Mouse (Mus musculus) neural tube, embryonic 13.5 days (tissue): Measurements from ENCODE around the gene Fgb. TPM values are rescaled to one million over a fixed set of nuclear protein-coding genes. Genes with fewer than 3 reads are reported as not detected.

Experiments
- ATAC-seq: fragments of 200-750 bp; cut with Nextera tagmentation; 2 replicates; pipeline ENCODE4 v1.8.0; 2017; ENCODE audit warnings: low read depth, mild to moderate bottlenecking, moderate TSS enrichment, moderate library complexity
- H3K27ac ChIP-seq: fragments of 300-500 bp; sonication (generic); replicated peaks from 2 replicates; pipeline ENCODE4 v1.5.1; 2015; ENCODE audit warnings: moderate library complexity, mild to moderate bottlenecking, inconsistent platforms
- H3K27me3 ChIP-seq: fragments of 300-500 bp; sonication (generic); 2 replicates; pipeline ENCODE4 v1.6.1; 2015; ENCODE audit warnings: mild to moderate bottlenecking, inconsistent platforms
- H3K36me3 ChIP-seq: fragments of 300-500 bp; sonication (generic); 2 replicates; pipeline ENCODE4 v1.6.1; 2015; ENCODE audit warnings: mild to moderate bottlenecking, inconsistent platforms
- H3K4me1 ChIP-seq: fragments of 300-500 bp; sonication (generic); replicated peaks from 2 replicates; pipeline ENCODE4 v1.6.1; 2015; ENCODE audit warnings: inconsistent platforms
- H3K4me2 ChIP-seq: fragments of 300-500 bp; sonication (generic); 2 replicates; pipeline ENCODE4 v1.6.1; 2015; ENCODE audit warnings: inconsistent platforms, mild to moderate bottlenecking, moderate library complexity
- H3K4me3 ChIP-seq: fragments of 300-500 bp; sonication (generic); 2 replicates; pipeline ENCODE4 v1.5.1; 2015; ENCODE audit warnings: mild to moderate bottlenecking, inconsistent platforms
- H3K9ac ChIP-seq: fragments of 300-500 bp; sonication (generic); 2 replicates; pipeline ENCODE4 v1.6.1; 2015; ENCODE audit warnings: moderate library complexity, mild to moderate bottlenecking, inconsistent platforms
- H3K9me3 ChIP-seq: fragments of 300-500 bp; sonication (generic); 2 replicates; pipeline ENCODE4 v1.6.1; 2016; ENCODE audit warnings: inconsistent platforms
- WGBS: fragments of 180-500 bp; shearing (Covaris S2); methylation state at CpG from one replicate; pipeline ENCODE4 v1.1.7; 2015; 5-methylcytosine and 5-hydroxymethylcytosine counted together
- polyA plus RNA-seq: library from polyadenylated mRNA; unstranded; fragments of >200 nt; fragmentation: Nextera tagmentation; extraction: Ambion mirVana; gene quantifications from 2 replicates; pipeline ENCODE4 v1.2.1, GENCODE M21; 2015

Fgb gene
- polyA plus RNA-seq, result 0.07 and 0.08 TPM in 2 replicates

GRCm38 (mm10) chr3:83049680-83050079, at the start of gene Fgb:
Gene Fgb, minus strand, starts transcription at chr3:83049863.
- H3K9me3 ChIP-seq, result no peaks in the 10 kb centered on the region
- no peak within 1 kb of the TSS for H3K9ac ChIP-seq
- H3K4me2 ChIP-seq, result no peak within 1 kb of the TSS
- no peak within 1 kb of the TSS for H3K27ac ChIP-seq
- H3K4me1 ChIP-seq, result no peaks in the 10 kb centered on the region
- no peaks in the 10 kb centered on the region for H3K36me3 ChIP-seq
- no peak within 1 kb of the TSS for H3K4me3 ChIP-seq
- H3K27me3 ChIP-seq, result no peaks in the 10 kb centered on the region
- ATAC-seq, result no peak
- WGBS, result 85% methylated on average over 8 of the region's 8 CpGs

DNA sequence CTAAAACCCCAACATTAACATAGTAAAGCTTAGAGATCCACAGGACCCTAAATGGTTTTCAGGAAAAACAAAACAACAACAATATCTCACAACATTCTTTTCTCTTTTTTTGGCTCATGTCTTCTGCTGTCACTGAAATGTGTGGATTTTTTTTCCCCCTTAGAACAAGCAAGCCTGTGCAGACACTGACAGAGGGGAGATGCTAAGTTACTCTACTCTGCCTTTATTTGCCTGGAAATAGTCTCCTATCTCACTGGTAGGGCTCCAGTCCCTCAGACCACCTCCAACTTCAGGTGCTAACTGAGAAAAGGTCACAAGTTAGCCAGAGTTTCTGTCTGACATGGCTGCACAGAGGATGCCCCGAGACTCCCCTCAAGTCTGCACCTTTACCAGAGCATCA, 49.5 kb upstream of the Fgb start:
- Histone ChIP-seq H3K4me2 (peak overlapping the region; percentile 55), H3K4me3 (peak overlapping the region; percentile 28), H3K9me3 (no peaks in the 10 kb centered on the region), H3K4me1 (peaks cover 34% of the 10 kb centered on the region), H3K9ac (peak overlapping the region; percentile 60), H3K27ac (peak overlapping the region; percentile 50), H3K27me3 (peaks cover 9% of the 10 kb centered on the region; the same call in 1 of the 2 replicates), H3K36me3 (no peaks in the 10 kb centered on the region)
- peak; percentile 58; the same call in 1 of the 2 replicates for ATAC-seq
- 69% methylated on average over 1 of the region's 1 CpGs for WGBS

GRCm38 (mm10) chr3:83098546-83099034, 48.9 kb upstream of the Fgb start:
- Histone ChIP-seq H3K4me3 (peak overlapping the region; percentile 28), H3K9me3 (no peaks in the 10 kb centered on the region), H3K27me3 (peaks cover 9% of the 10 kb centered on the region; the same call in 1 of the 2 replicates), H3K4me1 (peaks cover 34% of the 10 kb centered on the region), H3K4me2 (peak overlapping the region; percentile 55), H3K27ac (peak overlapping the region; percentile 50), H3K9ac (peak overlapping the region; percentile 60), H3K36me3 (no peaks in the 10 kb centered on the region)
- WGBS, result 2% methylated on average over 14 of the region's 14 CpGs
- peak; percentile 71 for ATAC-seq

- Histone ChIP-seq H3K27me3 (peaks cover 9% of the 10 kb centered on the region; the same call in 1 of the 2 replicates), H3K36me3 (no peaks in the 10 kb centered on the region), H3K4me2 (no peak overlapping the region), H3K27ac (0 out of 2 replicates have a peak overlapping the region, but pooled peaks have one; percentile 20), H3K4me1 (peaks cover 34% of the 10 kb centered on the region), H3K9me3 (no peaks in the 10 kb centered on the region), H3K4me3 (no peak overlapping the region), H3K9ac (no peak overlapping the region)
- 20% methylated on average over 6 of the region's 6 CpGs for WGBS
- ATAC-seq, result no peak
Observed at GRCm38 (mm10) chr3:83097586-83097985, 47.9 kb upstream of the Fgb start.

DNA sequence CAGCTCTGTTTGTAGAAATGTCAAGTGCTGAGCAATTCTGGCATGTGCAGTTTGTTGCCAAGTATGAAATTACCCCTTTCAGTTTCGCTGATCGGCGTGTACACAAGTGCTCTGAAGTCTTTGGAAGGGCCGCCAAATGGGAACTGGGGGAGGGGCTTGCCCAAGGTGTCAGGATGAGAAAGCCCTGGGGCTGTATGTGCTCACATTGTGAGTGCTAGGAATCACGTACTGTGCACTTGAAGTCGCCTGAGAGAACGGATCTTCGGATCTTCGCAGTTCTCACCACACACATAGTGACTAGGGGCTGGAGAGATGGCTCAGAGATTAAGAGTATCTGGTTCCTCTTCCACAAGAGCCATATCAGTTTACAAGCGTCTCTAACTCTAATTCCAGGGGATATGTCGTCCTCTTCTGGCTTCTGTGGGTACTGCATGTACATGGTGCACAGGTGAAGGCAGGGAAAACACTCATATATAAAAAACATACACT, 30.9 kb upstream of the Fgb start:
- H3K27me3 ChIP-seq, result no peaks in the 10 kb centered on the region
- WGBS, result 4% methylated on average over 11 of the region's 11 CpGs
- H3K9me3 ChIP-seq, result no peaks in the 10 kb centered on the region
- H3K4me1 ChIP-seq, result peaks cover 15% of the 10 kb centered on the region
- peak overlapping the region; percentile 17; the same call in 1 of the 2 replicates for H3K4me3 ChIP-seq
- ATAC-seq, result peak; percentile 34
- H3K36me3 ChIP-seq, result no peaks in the 10 kb centered on the region
- H3K4me2 ChIP-seq, result peak overlapping the region; percentile 53
- H3K27ac ChIP-seq, result no peak overlapping the region
- H3K9ac ChIP-seq, result 0 out of 2 replicates have a peak overlapping the region, but pooled peaks have one; percentile 22

GRCm38 (mm10) chr3:83076563-83076962, 26.9 kb upstream of the Fgb start:
- Histone ChIP-seq H3K9me3 (no peaks in the 10 kb centered on the region), H3K4me3 (no peak overlapping the region), H3K9ac (no peak overlapping the region), H3K4me2 (no peak overlapping the region), H3K4me1 (peaks cover 15% of the 10 kb centered on the region), H3K36me3 (peaks cover 34% of the 10 kb centered on the region), H3K27me3 (no peaks in the 10 kb centered on the region), H3K27ac (no peak overlapping the region)
- peak; percentile 59 for ATAC-seq
- 14% methylated on average over 2 of the region's 3 CpGs for whole genome bisulfite sequencing

DNA sequence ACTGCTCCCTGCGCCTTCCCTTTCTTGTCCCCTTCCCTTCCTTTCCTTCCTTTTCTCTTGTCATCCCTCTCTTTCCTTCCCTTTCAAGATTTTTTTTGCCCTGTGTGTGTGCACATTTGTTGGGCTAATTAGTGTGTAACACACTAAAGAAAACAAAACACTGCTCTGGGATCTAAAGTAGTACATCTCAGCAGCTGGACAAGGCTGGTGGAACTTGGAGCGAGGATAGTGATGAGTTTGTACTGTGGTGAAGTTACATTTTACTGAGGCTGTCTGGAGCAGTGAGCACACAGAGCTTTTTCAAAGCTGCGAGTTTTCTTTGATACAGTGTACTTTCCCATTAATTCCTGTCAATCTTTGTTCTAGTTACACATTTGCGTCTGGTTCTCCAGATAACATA, 20.6 kb upstream of the Fgb start:
- Histone ChIP-seq H3K9ac (no peak overlapping the region), H3K9me3 (no peaks in the 10 kb centered on the region), H3K27me3 (no peaks in the 10 kb centered on the region), H3K4me3 (no peak overlapping the region), H3K4me1 (no peaks in the 10 kb centered on the region), H3K27ac (no peak overlapping the region), H3K4me2 (no peak overlapping the region), H3K36me3 (peaks cover 93% of the 10 kb centered on the region)
- 87% methylated on average over 4 of the region's 4 CpGs for WGBS
- no peak for ATAC-seq

GRCm38 (mm10) chr3:83068869-83069268, 19.2 kb upstream of the Fgb start:
- no peak for ATAC-seq
- WGBS, result 92% methylated on average over 13 of the region's 13 CpGs
- H3K27me3 ChIP-seq, result no peaks in the 10 kb centered on the region
- H3K9ac ChIP-seq, result no peak overlapping the region
- peaks cover 94% of the 10 kb centered on the region for H3K36me3 ChIP-seq
- no peak overlapping the region for H3K4me2 ChIP-seq
- H3K4me1 ChIP-seq, result no peaks in the 10 kb centered on the region
- no peak overlapping the region for H3K4me3 ChIP-seq
- H3K9me3 ChIP-seq, result no peaks in the 10 kb centered on the region
- H3K27ac ChIP-seq, result no peak overlapping the region

DNA sequence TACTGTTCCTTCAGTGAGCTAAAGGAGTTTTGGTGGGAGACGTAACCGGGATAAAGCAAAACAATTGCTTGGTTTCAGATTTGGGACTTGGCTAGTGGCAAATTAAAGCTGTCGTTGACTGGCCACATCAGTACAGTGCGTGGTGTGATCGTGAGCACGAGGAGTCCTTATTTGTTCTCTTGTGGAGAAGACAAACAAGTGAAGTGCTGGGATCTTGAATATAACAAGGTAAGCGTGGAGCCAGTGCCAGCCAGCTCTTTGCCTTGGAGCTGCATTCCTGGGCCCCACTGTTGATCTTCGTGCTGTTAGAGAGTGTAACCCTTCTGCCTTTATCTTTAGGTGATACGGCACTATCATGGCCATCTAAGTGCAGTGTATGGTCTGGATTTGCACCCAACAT, 18.3 kb upstream of the Fgb start:
- Histone ChIP-seq H3K9ac (no peak overlapping the region), H3K36me3 (peaks cover 94% of the 10 kb centered on the region), H3K4me1 (no peaks in the 10 kb centered on the region), H3K27me3 (no peaks in the 10 kb centered on the region), H3K4me2 (no peak overlapping the region), H3K9me3 (no peaks in the 10 kb centered on the region), H3K4me3 (no peak overlapping the region), H3K27ac (no peak overlapping the region)
- ATAC-seq, result no peak
- 96% methylated on average over 9 of the region's 9 CpGs for WGBS

- no peaks in the 10 kb centered on the region for H3K27me3 ChIP-seq
- H3K4me1 ChIP-seq, result peaks cover 13% of the 10 kb centered on the region
- no peak for ATAC-seq
- no peak overlapping the region for H3K4me3 ChIP-seq
- WGBS, result 95% methylated on average over 2 of the region's 2 CpGs
- H3K27ac ChIP-seq, result no peak overlapping the region
- no peak overlapping the region for H3K9ac ChIP-seq
- H3K9me3 ChIP-seq, result no peaks in the 10 kb centered on the region
- H3K4me2 ChIP-seq, result peak overlapping the region; percentile 91; the same call in 1 of the 2 replicates
- H3K36me3 ChIP-seq, result peaks cover 49% of the 10 kb centered on the region
Observed at GRCm38 (mm10) chr3:83057046-83057445, 7.4 kb upstream of the Fgb start.

DNA sequence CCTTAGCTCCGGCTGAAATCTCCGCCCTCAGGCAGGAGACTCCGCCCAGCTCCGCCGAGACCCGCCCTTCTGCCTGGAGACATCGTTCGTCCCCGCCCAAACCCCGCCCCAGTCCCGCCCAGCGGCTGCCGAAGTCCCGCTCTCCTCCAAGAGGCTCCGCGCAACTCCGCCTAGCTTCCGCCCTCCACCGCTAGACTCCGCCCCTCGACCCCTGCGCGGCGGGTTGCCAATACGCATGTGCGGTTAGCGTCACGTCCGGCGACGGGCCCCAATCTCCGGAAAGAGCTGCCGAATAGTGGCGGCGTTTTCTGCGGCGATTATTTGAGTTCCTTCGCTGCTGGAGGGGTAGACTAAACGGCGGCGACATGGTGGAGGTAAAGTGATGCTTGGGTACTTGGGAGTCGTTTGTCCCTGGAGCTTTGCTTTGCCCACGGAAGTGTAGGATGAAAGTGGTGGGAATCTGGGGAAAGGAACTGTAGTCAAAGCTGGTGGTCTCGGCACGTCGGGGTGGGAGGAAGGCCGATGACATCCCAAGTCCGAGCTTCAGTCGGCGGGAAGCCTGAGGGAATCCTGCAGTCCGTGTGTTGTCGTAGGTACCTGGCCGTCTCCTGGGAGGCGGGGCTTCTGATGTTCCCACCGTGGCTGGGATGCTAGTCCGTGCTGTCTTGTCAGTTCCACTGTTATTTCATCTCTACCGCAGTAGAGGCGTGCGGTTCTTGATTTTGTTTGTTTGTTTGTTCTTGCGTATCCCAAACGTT, 5.8 kb upstream of the Fgb start, which contains the start of gene Plrg1:
Plrg1 (plus strand) TSS at position 242 of the 758 bp plus-strand sequence.
- under 1% methylated on average over 61 of the region's 61 CpGs for WGBS
- Histone ChIP-seq H3K36me3 (peaks cover 33% of the 10 kb centered on the region), H3K4me3 (peak within 1 kb of the TSS; percentile 78), H3K9ac (peak within 1 kb of the TSS; percentile 89), H3K27me3 (no peaks in the 10 kb centered on the region), H3K4me2 (peak within 1 kb of the TSS; percentile 91), H3K27ac (peak within 1 kb of the TSS; percentile 70), H3K4me1 (peaks cover 13% of the 10 kb centered on the region), H3K9me3 (no peaks in the 10 kb centered on the region)
- ATAC-seq, result peak; percentile 99

GRCm38 (mm10) chr3:83054759-83055158, 5.1 kb upstream of the Fgb start:
- H3K9me3 ChIP-seq, result no peaks in the 10 kb centered on the region
- no peak overlapping the region for H3K9ac ChIP-seq
- peaks cover 26% of the 10 kb centered on the region for H3K36me3 ChIP-seq
- H3K4me2 ChIP-seq, result peak overlapping the region; percentile 50
- 41% methylated on average over 13 of the region's 13 CpGs for WGBS
- H3K4me3 ChIP-seq, result peak overlapping the region; percentile 78
- H3K27ac ChIP-seq, result no peak overlapping the region
- no peaks in the 10 kb centered on the region for H3K27me3 ChIP-seq
- no peak for ATAC-seq
- H3K4me1 ChIP-seq, result peaks cover 13% of the 10 kb centered on the region
